Mouse (Mus musculus) ovary, postnatal 36 days (tissue): ENCODE measurements around the gene Asic2.

Experiments used
- DNase-seq: peaks from one replicate; pipeline ENCODE4 v3.0.0; 2022; ENCODE audit warnings: low spot score, mixed read lengths

Asic2 gene

DNA sequence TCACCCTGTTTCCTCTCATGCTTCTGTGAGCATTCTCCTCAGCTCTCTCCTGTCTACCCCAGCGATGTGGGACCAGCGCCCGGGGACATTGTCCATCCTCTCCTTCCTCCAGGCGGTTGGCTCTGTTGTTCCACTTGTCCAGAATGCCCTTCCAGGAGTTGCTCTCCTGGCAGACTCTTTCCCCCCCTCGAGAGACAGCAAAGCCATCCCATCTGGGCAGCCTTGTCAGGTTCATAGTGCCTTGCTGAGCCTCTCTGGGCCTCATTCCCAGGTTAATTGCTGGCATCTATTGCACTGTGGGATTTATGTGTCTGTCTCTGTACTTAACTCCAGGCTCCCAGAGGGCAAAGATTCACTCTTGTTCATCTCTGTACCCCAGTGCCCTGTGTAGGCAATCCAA lies 972.6 kb downstream of the Asic2 start:
- no peak for DNase-seq

- DNase-seq, result no peak
Observed at GRCm38 (mm10) chr11:80983530-80983929, 984.7 kb downstream of the Asic2 start.

- DNase-seq, result no peak
Observed at GRCm38 (mm10) chr11:80976239-80976855, 991.9 kb downstream of the Asic2 start.

- no peak for DNase-seq
Observed at GRCm38 (mm10) chr11:80974616-80975015, 993.6 kb downstream of the Asic2 start.

- peak; percentile 33 for DNase-seq
Observed at GRCm38 (mm10) chr11:80973976-80974375, 994.3 kb downstream of the Asic2 start.

GRCm38 (mm10) chr11:80973273-80973672 lies 995.0 kb downstream of the Asic2 start:
- no peak for DNase-seq

DNA sequence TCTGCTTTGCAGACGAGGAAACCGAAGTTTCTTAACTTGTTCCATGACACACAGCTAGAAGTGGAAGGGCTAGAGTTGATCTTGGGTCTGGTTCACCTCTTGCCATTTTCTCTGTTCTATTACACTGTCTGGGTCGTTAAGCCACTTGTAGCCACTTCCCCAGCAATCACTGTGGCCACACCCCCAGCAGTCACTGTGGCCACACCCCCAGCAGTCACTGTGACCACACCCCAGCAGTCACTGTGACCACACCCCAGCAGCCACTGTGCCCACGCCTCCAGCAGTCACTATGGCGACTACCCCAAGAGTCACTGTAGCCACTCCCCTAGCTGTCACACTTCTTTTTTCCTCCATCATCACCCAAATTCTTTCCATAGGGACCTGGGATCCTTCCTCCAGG lies 1000.7 kb downstream of the Asic2 start:
- DNase-seq, result no peak

DNA sequence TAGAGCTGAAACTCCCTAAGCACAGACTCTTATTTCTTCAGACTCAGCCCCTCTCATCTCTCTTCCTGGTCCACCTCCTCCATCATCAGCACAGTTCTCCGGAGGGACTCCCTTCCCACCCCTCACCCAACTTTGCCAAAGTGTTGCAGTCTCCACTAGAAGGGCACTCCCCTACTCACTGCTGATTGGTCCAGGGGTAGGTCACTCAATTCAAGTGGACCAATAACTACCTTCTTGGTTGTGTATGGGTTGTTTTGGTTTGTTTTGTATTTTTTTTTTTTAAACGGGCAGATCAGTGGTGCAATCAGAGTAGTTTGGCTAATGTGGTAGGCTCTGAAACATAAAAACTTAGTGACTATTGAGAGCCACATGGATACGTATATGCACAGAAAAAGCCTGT lies 1002.2 kb downstream of the Asic2 start:
- DNase-seq, result no peak

GRCm38 (mm10) chr11:80961326-80961725 lies 1006.9 kb downstream of the Asic2 start:
- DNase-seq, result no peak

DNA sequence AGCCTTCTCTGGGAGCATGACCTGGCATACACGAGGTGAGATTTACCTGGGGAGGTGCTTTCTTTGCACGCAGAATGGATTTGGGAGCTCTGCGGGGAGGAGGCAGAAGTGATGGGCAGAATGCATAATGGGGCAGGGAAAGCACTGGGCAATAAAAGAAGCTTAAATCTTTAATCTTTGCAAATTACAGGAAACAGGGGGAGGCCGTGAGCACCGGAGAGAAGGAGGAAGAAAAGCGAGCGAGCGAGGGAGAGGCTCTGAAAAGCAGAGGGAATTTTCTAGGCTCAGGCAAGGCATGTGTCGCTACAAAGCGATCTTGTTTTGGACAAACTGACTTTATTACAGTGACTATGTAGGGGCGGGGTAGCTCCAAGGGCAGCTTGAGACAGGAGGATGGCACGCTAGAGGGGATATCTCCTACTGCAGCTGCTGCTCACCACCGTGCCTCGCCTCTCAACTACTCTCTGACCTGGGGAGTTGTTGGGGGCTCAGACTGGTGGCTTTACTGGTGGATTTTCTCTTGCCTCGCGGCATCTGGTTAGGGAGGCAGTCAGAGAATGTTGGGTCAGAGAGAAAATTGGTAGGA lies 1010.1 kb downstream of the Asic2 start:
- no peak for DNase-seq

- DNase-seq, result no peak
Observed at GRCm38 (mm10) chr11:80955915-80956314, 1012.3 kb downstream of the Asic2 start.

GRCm38 (mm10) chr11:80954147-80954546 lies 1014.1 kb downstream of the Asic2 start:
- no peak for DNase-seq

DNA sequence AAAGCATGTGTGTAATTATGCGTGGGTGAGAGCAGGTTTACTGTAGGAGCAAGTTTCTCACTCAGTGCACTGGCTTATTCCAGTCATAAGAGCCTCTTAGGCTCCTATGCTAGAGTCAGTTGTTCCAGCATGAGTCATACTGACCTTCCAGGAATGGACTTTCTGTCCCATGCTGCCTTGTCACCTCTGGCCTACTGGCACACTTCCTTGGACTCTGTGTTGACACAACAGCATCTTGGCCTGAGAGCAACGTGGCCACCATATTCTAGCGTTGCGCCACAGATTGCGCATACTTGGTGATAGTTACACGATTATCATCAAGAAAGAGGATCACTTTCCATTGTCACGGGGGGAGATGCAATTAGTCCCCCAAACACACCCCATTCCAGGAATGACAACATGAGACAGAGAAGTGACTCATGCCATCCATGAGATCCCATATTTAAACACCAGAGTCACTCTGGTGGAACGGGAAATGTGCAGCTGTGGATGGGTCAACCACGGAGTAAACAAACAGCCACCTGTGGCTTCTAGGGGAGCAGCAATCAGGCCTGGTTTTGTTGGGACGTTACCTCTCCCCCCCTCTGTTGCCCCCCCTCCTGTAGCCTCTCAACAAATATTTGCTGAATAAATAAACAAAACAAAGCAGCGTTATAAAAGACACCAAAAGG lies 1019.1 kb downstream of the Asic2 start:
- DNase-seq, result no peak

- no peak for DNase-seq
Observed at GRCm38 (mm10) chr11:80948103-80948502, 1020.2 kb downstream of the Asic2 start.

DNA sequence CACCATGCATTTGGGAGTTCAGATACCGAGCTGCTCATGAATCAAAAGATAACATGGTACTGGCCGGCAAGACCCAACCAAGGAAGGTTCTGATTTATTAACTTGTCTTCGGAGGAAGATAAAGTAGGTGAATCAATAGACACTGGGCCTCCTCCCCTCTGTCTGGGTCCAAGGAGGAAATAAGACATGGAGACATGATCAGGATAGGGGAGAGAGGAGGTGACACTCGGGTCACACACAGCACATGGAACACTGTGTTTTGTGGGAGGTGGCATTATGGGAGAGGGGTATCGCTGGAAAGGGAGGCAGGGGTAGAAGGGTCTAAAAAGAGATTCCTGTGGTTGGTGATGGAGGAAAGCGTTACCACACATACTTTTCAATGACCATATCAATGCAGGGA lies 1022.1 kb downstream of the Asic2 start:
- no peak for DNase-seq

- no peak for DNase-seq
Observed at GRCm38 (mm10) chr11:80923286-80923951, 1044.8 kb downstream of the Asic2 start.

DNA sequence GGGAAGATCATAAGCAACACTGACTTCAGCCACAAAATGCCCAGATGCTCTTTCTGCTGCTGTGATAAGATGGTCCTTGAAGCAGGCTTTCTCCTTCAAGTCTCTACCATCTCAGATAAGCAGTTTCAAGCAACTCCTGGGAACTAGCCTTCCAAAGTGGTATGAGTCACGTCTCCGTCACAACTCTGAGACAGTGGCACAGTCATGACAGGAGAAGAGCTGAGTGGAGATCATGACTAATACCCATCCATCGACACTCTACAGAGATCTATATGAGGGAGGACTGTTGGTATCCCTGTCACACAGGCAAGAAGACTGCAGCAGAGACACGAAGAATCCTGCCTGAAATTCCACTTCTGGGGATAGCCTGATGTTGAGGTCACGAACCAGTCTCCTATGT lies 1049.9 kb downstream of the Asic2 start:
- no peak for DNase-seq

DNA sequence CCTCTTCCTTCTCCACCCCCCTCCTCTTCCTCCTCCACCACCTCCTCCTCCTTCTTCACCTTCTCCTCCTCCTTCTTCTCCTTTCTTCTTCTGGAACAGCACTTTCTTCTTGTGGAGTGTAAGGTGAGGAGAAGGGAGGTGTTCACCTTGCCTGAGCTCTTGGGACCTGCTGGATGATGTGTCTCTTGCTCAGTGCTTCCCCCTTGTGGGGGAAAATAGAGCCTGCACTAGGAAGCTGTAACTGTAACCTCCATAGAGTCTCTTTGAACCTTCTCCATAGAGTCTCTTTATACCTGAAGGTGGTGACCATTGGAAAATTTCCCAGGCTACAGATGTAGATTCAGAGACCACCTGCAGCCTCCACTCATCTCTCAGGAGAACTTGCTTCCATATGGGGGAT lies 1050.6 kb downstream of the Asic2 start:
- no peak for DNase-seq

GRCm38 (mm10) chr11:80913408-80914024 lies 1054.7 kb downstream of the Asic2 start:
- no peak for DNase-seq

DNA sequence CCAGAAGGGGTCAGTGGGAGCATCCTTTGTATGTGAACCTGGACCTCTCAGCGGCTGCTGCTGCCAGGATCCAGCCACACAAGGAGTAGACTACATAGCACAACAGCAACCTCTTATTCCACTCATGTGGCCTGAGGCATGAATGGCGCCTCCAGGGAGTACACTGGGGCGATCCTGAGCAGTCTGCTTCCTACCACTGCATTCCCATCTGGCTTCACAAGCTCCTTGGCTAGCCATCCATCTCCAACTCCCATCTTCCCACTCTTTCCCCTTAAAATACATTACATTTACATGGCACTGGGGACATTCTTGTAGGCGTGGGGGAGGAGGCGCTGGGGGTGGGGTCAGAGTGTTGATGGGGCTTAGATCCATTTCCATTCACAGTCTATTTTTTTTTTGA lies 1055.5 kb downstream of the Asic2 start:
- DNase-seq, result no peak

- no peak for DNase-seq
Observed at GRCm38 (mm10) chr11:80907820-80908219, 1060.4 kb downstream of the Asic2 start.

- DNase-seq, result peak; percentile 41
Observed at GRCm38 (mm10) chr11:80906456-80906855, 1061.8 kb downstream of the Asic2 start.

GRCm38 (mm10) chr11:80904559-80904958 lies 1063.7 kb downstream of the Asic2 start:
- DNase-seq, result no peak
